Mouse (Mus musculus): ENCODE results near the gene Acad10. TPM values are rescaled to one million over a fixed set of nuclear protein-coding genes. Genes with fewer than 3 reads are reported as not detected.

The Acad10 gene
- polyA plus RNA-seq, 1 experiment from 2014 or later = 2.5 TPM

- Histone ChIP-seq H3K4me3 (ENCODE audit: low read depth, low read length) (no peak overlapping the region), H3K9me3 (ENCODE audit: control insufficient read depth, low read length) (no peaks in the 10 kb centered on the region), H3K27ac (ENCODE audit: low read depth, low read length) (no peak overlapping the region), H3K27me3 (ENCODE audit: control insufficient read depth, insufficient read depth, low read length) (no peaks in the 10 kb centered on the region), H3K4me1 (ENCODE audit: control insufficient read depth, insufficient read depth, low read length) (peaks cover 10% of the 10 kb centered on the region; the same call in 1 of the 2 replicates), H3K4me2 (no peak overlapping the region), H3K36me3 (ENCODE audit: control insufficient read depth, insufficient read depth, low read length) (no peaks in the 10 kb centered on the region), H3K9ac (ENCODE audit: low read length) (no peak overlapping the region)
- 82% methylated on average over 6 of the region's 6 CpGs for WGBS
- DNase-seq (ENCODE audit: low spot score, missing footprints) (peak; percentile 26), ATAC-seq (ENCODE audit: low FRiP score) (no peak)
These were observed 64.6 kb downstream of the Acad10 start for GRCm38 (mm10) chr5:121595758-121596157.

- no peak overlapping the region for H3K9ac ChIP-seq (ENCODE audit: low read length)
- no peak for ATAC-seq (ENCODE audit: low FRiP score)
- H3K27me3 ChIP-seq (ENCODE audit: control insufficient read depth, insufficient read depth, low read length) = no peaks in the 10 kb centered on the region
- no peaks in the 10 kb centered on the region for H3K36me3 ChIP-seq (ENCODE audit: control insufficient read depth, insufficient read depth, low read length)
- no peak overlapping the region for H3K27ac ChIP-seq (ENCODE audit: low read depth, low read length)
- no peak overlapping the region for H3K4me3 ChIP-seq (ENCODE audit: low read depth, low read length)
- peaks cover 10% of the 10 kb centered on the region; the same call in 1 of the 2 replicates for H3K4me1 ChIP-seq (ENCODE audit: control insufficient read depth, insufficient read depth, low read length)
- 91% methylated on average over 6 of the region's 6 CpGs for WGBS
- H3K9me3 ChIP-seq (ENCODE audit: control insufficient read depth, low read length) = no peaks in the 10 kb centered on the region
- peak; percentile 28 for DNase-seq (ENCODE audit: low spot score, missing footprints)
- H3K4me2 ChIP-seq = no peak overlapping the region
These were observed 65.5 kb downstream of the Acad10 start for GRCm38 (mm10) chr5:121594714-121595313.

GRCm38 (mm10) chr5:121593451-121594401 lies 66.6 kb downstream of the Acad10 start, which contains the start of gene Aldh2:
Gene Aldh2, minus strand, starts transcription at chr5:121593824.
- DNase-seq (ENCODE audit: low spot score, missing footprints) (peak; percentile 97), ATAC-seq (ENCODE audit: low FRiP score) (peak; percentile 88)
- peak within 1 kb of the TSS; percentile 64 for H3K4me3 ChIP-seq (ENCODE audit: low read depth, low read length)
- H3K27ac ChIP-seq (ENCODE audit: low read depth, low read length) = no peak within 1 kb of the TSS
- H3K4me1 ChIP-seq (ENCODE audit: control insufficient read depth, insufficient read depth, low read length) = peaks cover 10% of the 10 kb centered on the region; the same call in 1 of the 2 replicates
- H3K9me3 ChIP-seq (ENCODE audit: control insufficient read depth, low read length) = no peaks in the 10 kb centered on the region
- WGBS = 3% methylated on average over 47 of the region's 47 CpGs
- H3K27me3 ChIP-seq (ENCODE audit: control insufficient read depth, insufficient read depth, low read length) = no peaks in the 10 kb centered on the region
- H3K4me2 ChIP-seq = peak within 1 kb of the TSS; percentile 84
- H3K9ac ChIP-seq (ENCODE audit: low read length) = peak within 1 kb of the TSS; percentile 58
- no peaks in the 10 kb centered on the region for H3K36me3 ChIP-seq (ENCODE audit: control insufficient read depth, insufficient read depth, low read length)

- Histone ChIP-seq H3K4me2 (peak overlapping the region; percentile 84), H3K27ac (ENCODE audit: low read depth, low read length) (no peak overlapping the region), H3K36me3 (ENCODE audit: control insufficient read depth, insufficient read depth, low read length) (no peaks in the 10 kb centered on the region), H3K9me3 (ENCODE audit: control insufficient read depth, low read length) (no peaks in the 10 kb centered on the region), H3K27me3 (ENCODE audit: control insufficient read depth, insufficient read depth, low read length) (no peaks in the 10 kb centered on the region), H3K4me1 (ENCODE audit: control insufficient read depth, insufficient read depth, low read length) (peaks cover 10% of the 10 kb centered on the region; the same call in 1 of the 2 replicates), H3K4me3 (ENCODE audit: low read depth, low read length) (peak overlapping the region; percentile 64), H3K9ac (ENCODE audit: low read length) (peak overlapping the region; percentile 58)
- DNase-seq (ENCODE audit: low spot score, missing footprints) (peak; percentile 91), ATAC-seq (ENCODE audit: low FRiP score) (peak; percentile 74)
- WGBS = 4% methylated on average over 33 of the region's 33 CpGs
These were observed 67.4 kb downstream of the Acad10 start for GRCm38 (mm10) chr5:121592816-121593407.

- H3K27ac ChIP-seq (ENCODE audit: low read depth, low read length) = no peak overlapping the region
- H3K9ac ChIP-seq (ENCODE audit: low read length) = peak overlapping the region; percentile 58; the same call in 1 of the 2 replicates
- DNase-seq (ENCODE audit: low spot score, missing footprints) = peak; percentile 78
- peak overlapping the region; percentile 84 for H3K4me2 ChIP-seq
- H3K36me3 ChIP-seq (ENCODE audit: control insufficient read depth, insufficient read depth, low read length) = no peaks in the 10 kb centered on the region
- H3K4me3 ChIP-seq (ENCODE audit: low read depth, low read length) = no peak overlapping the region
- no peaks in the 10 kb centered on the region for H3K27me3 ChIP-seq (ENCODE audit: control insufficient read depth, insufficient read depth, low read length)
- H3K4me1 ChIP-seq (ENCODE audit: control insufficient read depth, insufficient read depth, low read length) = peaks cover 10% of the 10 kb centered on the region; the same call in 1 of the 2 replicates
- no peaks in the 10 kb centered on the region for H3K9me3 ChIP-seq (ENCODE audit: control insufficient read depth, low read length)
- no peak for ATAC-seq (ENCODE audit: low FRiP score)
- 64% methylated on average over 11 of the region's 11 CpGs for WGBS
These were observed 68.1 kb downstream of the Acad10 start for GRCm38 (mm10) chr5:121592064-121592815.

- 83% methylated on average over 11 of the region's 11 CpGs for WGBS
- DNase-seq (ENCODE audit: low spot score, missing footprints) (peak; percentile 14), ATAC-seq (ENCODE audit: low FRiP score) (no peak)
- Histone ChIP-seq H3K4me2 (no peak overlapping the region), H3K4me3 (ENCODE audit: low read depth, low read length) (no peak overlapping the region), H3K27me3 (ENCODE audit: control insufficient read depth, insufficient read depth, low read length) (no peaks in the 10 kb centered on the region), H3K27ac (ENCODE audit: low read depth, low read length) (no peak overlapping the region), H3K9me3 (ENCODE audit: control insufficient read depth, low read length) (no peaks in the 10 kb centered on the region), H3K4me1 (ENCODE audit: control insufficient read depth, insufficient read depth, low read length) (peaks cover 10% of the 10 kb centered on the region; the same call in 1 of the 2 replicates), H3K9ac (ENCODE audit: low read length) (no peak overlapping the region), H3K36me3 (ENCODE audit: control insufficient read depth, insufficient read depth, low read length) (no peaks in the 10 kb centered on the region)
These were observed 68.8 kb downstream of the Acad10 start for GRCm38 (mm10) chr5:121591417-121592063.

GRCm38 (mm10) chr5:121589928-121590327 lies 70.4 kb downstream of the Acad10 start:
- Histone ChIP-seq H3K36me3 (ENCODE audit: control insufficient read depth, insufficient read depth, low read length) (no peaks in the 10 kb centered on the region), H3K4me3 (ENCODE audit: low read depth, low read length) (no peak overlapping the region), H3K4me1 (ENCODE audit: control insufficient read depth, insufficient read depth, low read length) (peaks cover 10% of the 10 kb centered on the region; the same call in 1 of the 2 replicates), H3K9ac (ENCODE audit: low read length) (no peak overlapping the region), H3K27ac (ENCODE audit: low read depth, low read length) (no peak overlapping the region), H3K4me2 (no peak overlapping the region), H3K9me3 (ENCODE audit: control insufficient read depth, low read length) (no peaks in the 10 kb centered on the region), H3K27me3 (ENCODE audit: control insufficient read depth, insufficient read depth, low read length) (no peaks in the 10 kb centered on the region)
- DNase-seq (ENCODE audit: low spot score, missing footprints) (no peak), ATAC-seq (ENCODE audit: low FRiP score) (no peak)
- WGBS = 83% methylated on average over 6 of the region's 6 CpGs

GRCm38 (mm10) chr5:121586400-121587039 lies 73.8 kb downstream of the Acad10 start:
- no peaks in the 10 kb centered on the region for H3K27me3 ChIP-seq (ENCODE audit: control insufficient read depth, insufficient read depth, low read length)
- ATAC-seq (ENCODE audit: low FRiP score) (no peak), DNase-seq (ENCODE audit: low spot score, missing footprints) (peak; percentile 53)
- H3K4me2 ChIP-seq = no peak overlapping the region
- H3K4me3 ChIP-seq (ENCODE audit: low read depth, low read length) = no peak overlapping the region
- H3K36me3 ChIP-seq (ENCODE audit: control insufficient read depth, insufficient read depth, low read length) = no peaks in the 10 kb centered on the region
- no peak overlapping the region for H3K27ac ChIP-seq (ENCODE audit: low read depth, low read length)
- no peaks in the 10 kb centered on the region for H3K9me3 ChIP-seq (ENCODE audit: control insufficient read depth, low read length)
- no peak overlapping the region for H3K9ac ChIP-seq (ENCODE audit: low read length)
- H3K4me1 ChIP-seq (ENCODE audit: control insufficient read depth, insufficient read depth, low read length) = no peaks in the 10 kb centered on the region
- 79% methylated on average over 6 of the region's 6 CpGs for WGBS
